Mouse (Mus musculus): ENCODE data around the gene Rad54l2. TPM values are rescaled to one million over a fixed set of nuclear protein-coding genes. Genes with fewer than 3 reads are reported as not detected.
A peak's percentile ranks its signal among the peaks of the same experiment; 100 is the strongest.

Gene Rad54l2
- polyA plus RNA-seq, 1 experiment from 2014 or later = 9.5 TPM

DNA sequence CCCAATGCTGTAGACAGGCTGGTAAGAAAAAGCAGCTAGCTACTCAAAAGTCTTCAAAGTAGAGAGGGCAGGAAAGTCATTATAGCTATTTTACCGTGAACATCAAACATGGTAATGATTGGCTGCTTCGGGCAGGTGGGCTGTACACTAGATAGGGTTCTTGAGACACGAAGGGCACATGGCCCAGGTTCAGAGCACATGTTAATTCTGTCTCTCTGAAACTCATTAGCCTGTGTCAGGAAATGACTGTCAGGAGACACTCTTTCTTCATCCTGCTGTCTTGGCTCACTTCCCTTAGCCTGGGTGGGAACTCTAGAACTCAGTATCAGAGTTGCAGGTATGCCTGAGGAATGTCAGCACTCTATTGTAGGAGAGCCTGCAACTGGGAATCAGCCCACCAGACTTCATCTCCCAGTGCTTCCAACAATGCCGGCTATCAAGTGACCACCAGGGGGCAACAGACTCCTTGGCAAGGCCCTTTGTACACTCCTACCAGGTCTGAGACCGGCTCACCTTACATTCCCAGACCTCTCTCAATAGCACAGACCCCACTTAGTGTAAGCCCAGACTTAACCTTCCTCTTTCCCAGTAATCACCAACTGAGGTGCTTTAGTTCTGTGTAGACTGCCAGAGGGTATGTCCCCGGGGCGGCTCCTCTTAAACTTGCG lies 101.9 kb downstream of the Rad54l2 start:
- H3K4me2 ChIP-seq (replicated peaks) = peak overlapping the region; percentile 22; the same call in 1 of the 2 replicates
- peak; percentile 60 for ATAC-seq (ENCODE audit: low FRiP score)
- WGBS = 42% methylated on average over 8 of the region's 8 CpGs
- H3K9me3 ChIP-seq (replicated peaks) = no peaks in the 10 kb centered on the region
- no peak overlapping the region for H3K27ac ChIP-seq
- H3K4me3 ChIP-seq = no peak overlapping the region
- 0 out of 2 replicates have a peak, but pooled peaks cover under 1% of the 10 kb centered on the region for H3K36me3 ChIP-seq
- H3K4me1 ChIP-seq = peaks cover 18% of the 10 kb centered on the region
- no peak overlapping the region for H3K9ac ChIP-seq
- no peaks in the 10 kb centered on the region for H3K27me3 ChIP-seq

DNA sequence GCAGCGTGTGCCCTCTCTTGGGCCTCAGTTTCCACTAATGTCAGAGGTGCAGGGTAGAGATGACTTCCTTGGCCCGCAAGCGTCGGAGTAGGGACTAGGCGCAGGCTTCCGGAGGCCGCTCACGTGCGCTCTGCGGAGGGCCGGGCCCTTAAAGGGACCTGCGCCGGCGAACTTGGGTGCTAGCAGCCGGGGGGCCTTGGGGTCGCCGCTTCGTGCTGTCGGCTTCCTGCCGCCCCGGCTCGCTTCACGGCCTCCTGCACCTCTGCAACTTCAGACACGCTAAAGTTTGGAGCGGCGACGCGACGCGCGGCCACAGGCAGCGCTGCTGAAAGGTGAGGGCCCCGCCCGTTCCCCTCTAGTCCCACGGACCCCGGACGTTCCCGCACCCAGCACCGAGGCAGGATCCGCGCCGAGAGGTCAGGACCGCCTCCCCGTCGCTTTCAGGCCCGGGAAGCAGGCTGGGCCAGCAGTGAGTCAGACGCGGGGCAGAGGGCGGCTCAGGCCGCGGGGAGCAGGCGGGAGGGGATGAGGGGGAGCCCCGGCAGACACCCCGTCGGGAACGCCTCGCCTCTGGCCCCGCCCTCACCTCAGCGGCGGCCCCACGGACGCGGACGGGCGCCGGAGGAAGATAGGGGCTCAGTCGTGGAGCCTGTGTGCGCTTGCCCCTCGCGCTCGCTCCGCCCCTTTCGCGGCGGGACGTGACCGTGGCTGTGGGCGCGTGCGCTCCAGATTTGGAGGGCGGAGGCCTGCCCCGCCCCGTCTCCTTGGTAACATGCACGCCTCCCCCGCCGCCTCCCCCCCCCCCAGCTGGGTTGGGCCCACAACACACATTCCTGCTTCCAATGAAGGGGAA lies 103.5 kb downstream of the Rad54l2 start, which contains the start of gene Tex264:
Gene Tex264, minus strand, starts transcription at position 679 of the 853 bp plus-strand sequence.
- no peaks in the 10 kb centered on the region for H3K9me3 ChIP-seq (replicated peaks)
- H3K36me3 ChIP-seq = peaks cover 11% of the 10 kb centered on the region; the same call in 1 of the 2 replicates
- WGBS = under 1% methylated on average over 85 of the region's 86 CpGs
- peak within 1 kb of the TSS; percentile 67 for H3K4me3 ChIP-seq
- H3K27ac ChIP-seq = peak within 1 kb of the TSS; percentile 69
- H3K4me2 ChIP-seq (replicated peaks) = peak within 1 kb of the TSS; percentile 82
- peak; percentile 85 for ATAC-seq (ENCODE audit: low FRiP score)
- no peaks in the 10 kb centered on the region for H3K27me3 ChIP-seq
- H3K9ac ChIP-seq = peak within 1 kb of the TSS; percentile 74
- H3K4me1 ChIP-seq = peaks cover 18% of the 10 kb centered on the region

DNA sequence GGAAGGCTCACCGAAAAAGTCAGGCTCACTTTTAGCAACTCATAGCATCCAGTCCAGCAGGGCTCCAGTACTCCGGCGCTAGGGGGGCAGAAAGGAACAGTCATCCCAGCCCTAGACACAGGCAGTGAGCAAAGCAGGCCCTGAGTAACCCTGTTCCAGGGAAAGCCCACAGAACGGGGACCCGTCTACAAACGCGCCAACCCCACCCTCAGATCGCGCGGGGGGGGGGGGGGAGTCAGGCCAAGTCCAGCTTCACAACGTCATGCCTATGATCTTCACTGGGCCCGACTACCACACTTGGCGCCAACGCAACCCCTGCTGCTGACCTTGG lies 104.1 kb downstream of the Rad54l2 start:
- no peak overlapping the region for H3K27ac ChIP-seq
- peaks cover 18% of the 10 kb centered on the region for H3K4me1 ChIP-seq
- peak overlapping the region; percentile 74 for H3K9ac ChIP-seq
- peak overlapping the region; percentile 67 for H3K4me3 ChIP-seq
- H3K36me3 ChIP-seq = peaks cover 17% of the 10 kb centered on the region; the same call in 1 of the 2 replicates
- WGBS = 7% methylated on average over 13 of the region's 14 CpGs
- peak overlapping the region; percentile 82 for H3K4me2 ChIP-seq (replicated peaks)
- no peaks in the 10 kb centered on the region for H3K27me3 ChIP-seq
- H3K9me3 ChIP-seq (replicated peaks) = no peaks in the 10 kb centered on the region
- ATAC-seq (ENCODE audit: low FRiP score) = peak; percentile 18; the same call in 1 of the 2 replicates

DNA sequence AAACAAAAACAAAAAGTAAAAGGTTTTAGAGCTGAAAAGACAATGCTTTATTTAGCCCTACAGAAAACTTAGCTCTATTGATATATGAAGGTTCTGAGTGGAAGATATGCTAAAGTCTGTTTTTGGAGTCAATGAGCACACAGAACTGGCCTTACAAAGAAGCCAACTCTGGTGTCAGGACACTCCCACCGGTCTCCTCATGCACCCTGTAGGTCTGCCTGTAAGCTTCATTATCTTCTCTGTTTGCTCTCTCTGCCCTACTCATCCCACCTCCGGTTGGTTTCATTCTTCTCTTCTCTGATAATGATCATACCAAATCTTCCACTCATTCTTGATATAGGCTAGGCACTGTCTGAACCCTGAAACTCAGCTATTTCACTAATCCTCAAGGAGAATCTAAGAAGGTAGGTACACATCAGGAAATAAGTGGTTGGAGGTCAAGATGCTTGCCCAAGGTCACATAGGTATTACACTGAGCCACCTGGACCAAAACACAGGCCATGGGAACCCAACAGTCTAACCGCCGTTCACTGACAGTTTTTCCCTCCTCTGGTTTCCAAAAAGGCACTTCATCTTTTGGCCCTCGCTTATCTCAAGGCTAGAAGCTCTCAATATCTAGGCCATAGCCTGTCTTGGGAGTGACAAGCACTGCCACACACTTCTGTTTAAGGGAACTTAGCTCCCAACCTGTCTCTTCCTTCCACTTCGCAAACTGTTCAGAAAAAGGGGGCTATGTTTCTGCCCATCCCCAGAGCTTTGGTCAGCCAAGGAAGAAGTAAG lies 104.7 kb downstream of the Rad54l2 start:
- Histone ChIP-seq H3K27ac (no peak overlapping the region), H3K9me3 (replicated peaks) (no peaks in the 10 kb centered on the region), H3K27me3 (no peaks in the 10 kb centered on the region), H3K4me2 (replicated peaks) (peak overlapping the region; percentile 82), H3K4me1 (peaks cover 18% of the 10 kb centered on the region), H3K36me3 (peaks cover 21% of the 10 kb centered on the region; the same call in 1 of the 2 replicates), H3K9ac (peak overlapping the region; percentile 74), H3K4me3 (peak overlapping the region; percentile 67)
- WGBS = 81% methylated on average over 6 of the region's 6 CpGs
- ATAC-seq (ENCODE audit: low FRiP score) = no peak

DNA sequence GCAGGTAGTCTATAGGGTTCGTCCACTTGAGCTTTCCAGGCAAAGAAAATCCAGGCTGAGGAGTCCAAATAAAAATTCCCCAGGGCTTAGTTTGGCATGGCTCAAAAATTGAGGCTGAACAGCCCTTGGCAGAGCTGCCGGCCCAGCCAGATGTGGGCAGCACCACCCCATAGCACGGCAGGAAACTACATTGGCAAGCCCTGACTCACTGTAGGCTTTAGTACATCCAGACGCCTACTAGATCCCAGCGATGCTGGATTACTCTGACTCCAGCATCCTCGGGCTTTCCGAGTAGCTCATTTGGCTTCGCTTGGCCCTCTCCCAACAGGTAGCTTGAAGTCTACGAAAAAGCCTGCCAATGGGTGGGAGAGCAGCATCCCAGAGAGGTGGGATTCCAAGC lies 108.0 kb downstream of the Rad54l2 start:
- no peaks in the 10 kb centered on the region for H3K9me3 ChIP-seq (replicated peaks)
- 90% methylated on average over 9 of the region's 9 CpGs for WGBS
- no peak overlapping the region for H3K4me2 ChIP-seq (replicated peaks)
- no peak for ATAC-seq (ENCODE audit: low FRiP score)
- H3K27ac ChIP-seq = no peak overlapping the region
- no peaks in the 10 kb centered on the region for H3K27me3 ChIP-seq
- peaks cover 10% of the 10 kb centered on the region for H3K4me1 ChIP-seq
- H3K36me3 ChIP-seq = peaks cover 21% of the 10 kb centered on the region; the same call in 1 of the 2 replicates
- H3K9ac ChIP-seq = no peak overlapping the region
- H3K4me3 ChIP-seq = no peak overlapping the region

DNA sequence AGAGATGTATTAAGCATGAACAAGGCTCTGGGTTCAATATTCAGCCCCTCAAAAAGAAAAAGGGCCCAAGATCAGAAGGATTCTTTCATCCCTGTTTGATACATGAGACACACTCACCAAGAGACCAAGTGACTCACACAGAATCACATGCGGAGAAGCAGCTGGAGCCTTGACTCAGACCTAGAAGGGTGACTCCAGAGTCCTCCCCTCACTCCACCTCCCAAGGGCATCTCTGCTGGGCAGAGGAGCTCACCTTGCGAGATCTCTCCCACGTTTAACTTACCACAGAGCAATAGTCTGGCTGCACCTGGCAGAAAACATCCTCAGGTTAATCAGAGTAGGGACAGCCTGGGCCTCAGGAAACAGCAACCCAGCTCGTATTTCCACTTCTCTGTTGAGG lies 110.8 kb downstream of the Rad54l2 start:
- Histone ChIP-seq H3K9me3 (replicated peaks) (no peaks in the 10 kb centered on the region), H3K9ac (no peak overlapping the region), H3K36me3 (peaks cover 22% of the 10 kb centered on the region; the same call in 1 of the 2 replicates), H3K4me2 (replicated peaks) (no peak overlapping the region), H3K4me1 (no peaks in the 10 kb centered on the region), H3K27ac (no peak overlapping the region), H3K4me3 (no peak overlapping the region), H3K27me3 (no peaks in the 10 kb centered on the region)
- ATAC-seq (ENCODE audit: low FRiP score) = no peak
- 81% methylated on average over 4 of the region's 4 CpGs for WGBS

DNA sequence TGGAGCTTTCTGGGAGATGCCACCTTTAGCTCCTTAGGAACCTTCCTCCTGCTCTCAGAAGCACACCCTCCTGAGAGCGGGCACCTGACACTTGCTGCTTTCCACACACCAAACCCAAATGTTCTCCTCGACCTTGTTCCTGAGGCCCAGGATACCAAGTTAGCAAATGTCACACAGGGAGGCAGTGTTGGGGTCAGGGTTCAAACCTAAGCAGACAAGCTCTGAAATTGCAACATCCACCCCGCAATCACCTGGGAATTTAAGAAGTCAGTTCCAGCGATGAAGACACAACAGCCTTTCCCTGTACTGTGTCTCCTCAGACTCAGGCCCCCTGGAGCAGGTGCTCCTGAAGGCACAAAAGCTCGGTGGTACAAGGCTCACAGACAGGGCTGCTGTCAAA lies 111.3 kb downstream of the Rad54l2 start:
- ATAC-seq (ENCODE audit: low FRiP score) = no peak
- Histone ChIP-seq H3K36me3 (peaks cover 28% of the 10 kb centered on the region), H3K4me3 (no peak overlapping the region), H3K27ac (no peak overlapping the region), H3K4me2 (replicated peaks) (no peak overlapping the region), H3K9me3 (replicated peaks) (no peaks in the 10 kb centered on the region), H3K4me1 (no peaks in the 10 kb centered on the region), H3K27me3 (no peaks in the 10 kb centered on the region), H3K9ac (no peak overlapping the region)
- 90% methylated on average over 5 of the region's 5 CpGs for WGBS

DNA sequence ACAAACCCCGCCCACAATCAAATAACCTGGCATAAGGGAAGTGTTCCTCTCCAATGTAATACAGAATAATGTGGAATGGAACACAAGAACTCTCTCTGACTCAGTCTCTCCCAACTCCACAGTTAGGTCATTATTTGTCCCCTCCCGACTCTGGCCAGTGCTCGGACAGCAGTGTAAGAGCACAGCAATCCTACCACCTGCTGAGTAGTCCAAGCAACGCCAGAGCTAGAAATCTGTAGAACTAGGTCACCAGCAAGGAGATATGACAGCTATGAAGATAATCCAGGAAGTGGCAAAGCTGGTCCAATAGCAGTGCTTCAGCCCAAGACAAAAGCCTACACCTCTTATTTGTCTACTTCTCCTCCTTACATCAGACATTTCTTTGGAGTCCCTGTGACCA lies 112.4 kb downstream of the Rad54l2 start:
- no peak for ATAC-seq (ENCODE audit: low FRiP score)

DNA sequence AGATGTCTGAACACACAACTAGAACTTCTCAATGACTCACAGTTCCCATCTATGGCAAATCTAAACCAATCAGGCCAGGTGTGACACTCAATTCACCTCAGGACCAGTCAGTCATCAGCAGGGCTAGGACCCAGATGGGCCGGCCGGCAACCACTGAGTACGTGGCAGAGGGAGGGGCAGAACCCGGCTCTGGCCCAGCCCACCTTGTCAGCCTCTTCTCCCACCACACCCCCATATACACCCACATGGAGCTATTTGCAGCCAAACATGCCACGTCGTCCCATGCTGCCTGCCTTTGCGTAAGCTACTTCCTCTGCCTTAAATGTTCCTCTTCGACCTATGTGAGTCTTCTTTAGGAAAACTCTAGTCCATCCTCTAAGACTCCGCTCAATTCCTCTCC lies 113.0 kb downstream of the Rad54l2 start:
- no peak overlapping the region for H3K27ac ChIP-seq
- H3K27me3 ChIP-seq = no peaks in the 10 kb centered on the region
- no peak overlapping the region for H3K9ac ChIP-seq
- H3K9me3 ChIP-seq (replicated peaks) = no peaks in the 10 kb centered on the region
- 81% methylated on average over 9 of the region's 9 CpGs for WGBS
- peaks cover 30% of the 10 kb centered on the region for H3K36me3 ChIP-seq
- no peak overlapping the region for H3K4me3 ChIP-seq
- no peak overlapping the region for H3K4me2 ChIP-seq (replicated peaks)
- no peaks in the 10 kb centered on the region for H3K4me1 ChIP-seq
- ATAC-seq (ENCODE audit: low FRiP score) = 0 out of 2 replicates have a peak, but pooled peaks have one; percentile 22

More for the DNA sequence above, 112.4 kb downstream of the Rad54l2 start:
- H3K9me3 ChIP-seq (replicated peaks) = no peaks in the 10 kb centered on the region
- H3K27ac ChIP-seq = no peak overlapping the region
- H3K4me1 ChIP-seq = no peaks in the 10 kb centered on the region
- peaks cover 30% of the 10 kb centered on the region for H3K36me3 ChIP-seq
- no peaks in the 10 kb centered on the region for H3K27me3 ChIP-seq
- H3K4me2 ChIP-seq (replicated peaks) = no peak overlapping the region
- no peak overlapping the region for H3K4me3 ChIP-seq
- H3K9ac ChIP-seq = no peak overlapping the region
- WGBS = 76% methylated on average over 4 of the region's 4 CpGs

DNA sequence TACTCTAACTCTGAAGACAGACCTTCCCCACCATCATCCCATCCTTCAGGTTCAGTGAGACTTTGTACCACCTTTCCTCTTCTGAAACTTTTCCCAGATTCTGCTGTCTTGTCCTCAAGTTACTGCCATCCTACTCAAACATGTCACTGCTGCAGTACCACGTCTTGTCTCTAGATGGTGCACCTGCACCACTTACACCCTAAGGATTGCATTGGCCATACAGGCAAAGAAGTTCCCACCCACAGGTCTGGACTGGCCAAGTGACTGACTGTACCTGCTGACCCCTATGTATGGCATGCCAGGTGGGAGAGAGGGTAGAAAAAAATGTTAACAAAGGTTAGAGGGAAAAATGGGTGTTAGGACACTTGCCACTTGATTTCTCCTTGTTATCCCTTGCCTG lies 113.5 kb downstream of the Rad54l2 start:
- Histone ChIP-seq H3K27me3 (no peaks in the 10 kb centered on the region), H3K27ac (no peak overlapping the region), H3K4me2 (replicated peaks) (no peak overlapping the region), H3K4me1 (no peaks in the 10 kb centered on the region), H3K9ac (no peak overlapping the region), H3K36me3 (peaks cover 31% of the 10 kb centered on the region), H3K4me3 (no peak overlapping the region), H3K9me3 (replicated peaks) (no peaks in the 10 kb centered on the region)
- peak; percentile 60; the same call in 1 of the 2 replicates for ATAC-seq (ENCODE audit: low FRiP score)
- 0% methylated on average over 1 of the region's 1 CpGs for WGBS

DNA sequence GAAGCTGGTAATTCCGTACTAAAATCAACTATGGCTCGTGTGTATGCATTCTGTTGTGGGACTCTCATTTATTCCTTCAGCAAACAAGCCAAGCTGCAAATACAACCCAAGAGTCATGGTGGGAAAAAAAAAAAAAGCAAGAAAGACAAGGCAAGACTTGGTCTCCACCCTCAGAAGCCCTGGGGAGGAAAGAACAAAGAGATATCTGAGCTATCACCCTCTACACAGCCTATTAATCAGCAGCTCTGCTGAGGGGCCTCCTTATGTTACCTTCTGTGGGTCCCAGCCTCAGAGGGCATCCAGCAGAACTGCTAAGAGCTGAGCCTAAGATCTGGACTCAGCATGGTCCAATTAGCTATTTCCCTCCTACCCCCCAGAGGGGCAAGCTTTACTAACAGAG lies 115.1 kb downstream of the Rad54l2 start:
- Histone ChIP-seq H3K36me3 (peaks cover 28% of the 10 kb centered on the region), H3K4me2 (replicated peaks) (no peak overlapping the region), H3K4me3 (no peak overlapping the region), H3K27me3 (no peaks in the 10 kb centered on the region), H3K27ac (no peak overlapping the region), H3K9ac (no peak overlapping the region), H3K4me1 (no peaks in the 10 kb centered on the region), H3K9me3 (replicated peaks) (no peaks in the 10 kb centered on the region)
- no peak for ATAC-seq (ENCODE audit: low FRiP score)
- 86% methylated on average over 2 of the region's 2 CpGs for WGBS

DNA sequence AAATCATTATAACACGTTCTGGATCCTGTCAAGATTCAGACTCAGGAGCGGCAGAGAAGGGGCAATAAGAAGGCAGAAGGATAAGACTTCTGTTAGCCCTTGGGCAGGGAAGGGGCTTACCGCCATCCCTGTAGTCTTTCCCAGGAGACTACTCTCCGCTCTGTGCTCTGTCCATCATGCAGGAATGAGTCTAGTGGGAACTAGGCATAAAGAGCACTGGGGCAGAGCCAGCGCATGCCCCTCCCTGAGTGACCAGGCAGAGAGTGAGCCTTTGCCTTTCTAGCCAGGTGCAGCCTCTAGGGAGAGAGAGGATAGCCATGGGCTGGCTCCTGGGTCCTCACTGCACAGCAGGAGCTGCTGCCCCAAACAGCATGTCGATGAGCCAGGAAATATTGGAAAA lies 124.1 kb downstream of the Rad54l2 start:
- Histone ChIP-seq H3K9ac (no peak overlapping the region), H3K4me1 (peaks cover 18% of the 10 kb centered on the region), H3K27ac (peak overlapping the region; percentile 70), H3K36me3 (peaks cover 36% of the 10 kb centered on the region), H3K9me3 (replicated peaks) (no peaks in the 10 kb centered on the region), H3K4me2 (replicated peaks) (no peak overlapping the region), H3K27me3 (no peaks in the 10 kb centered on the region), H3K4me3 (no peak overlapping the region)
- ATAC-seq (ENCODE audit: low FRiP score) = 0 out of 2 replicates have a peak, but pooled peaks have one; percentile 18
- 64% methylated on average over 6 of the region's 6 CpGs for WGBS

Data from hindbrain, embryonic 12.5 days (tissue).